Mouse (Mus musculus) urinary bladder, adult 18-20 months (tissue): ENCODE results near the gene Rtraf.

Source experiments
- DNase-seq, 2 experiments: peaks; one replicate each; pipeline ENCODE4 v3.0.0; 2022; ENCODE audit warnings: low spot score in 2 of 2, mixed read lengths in 2 of 2

Rtraf gene

GRCm38 (mm10) chr14:19800485-19800884 lies 23.1 kb downstream of the Rtraf start:
- no peak for DNase-seq

DNA sequence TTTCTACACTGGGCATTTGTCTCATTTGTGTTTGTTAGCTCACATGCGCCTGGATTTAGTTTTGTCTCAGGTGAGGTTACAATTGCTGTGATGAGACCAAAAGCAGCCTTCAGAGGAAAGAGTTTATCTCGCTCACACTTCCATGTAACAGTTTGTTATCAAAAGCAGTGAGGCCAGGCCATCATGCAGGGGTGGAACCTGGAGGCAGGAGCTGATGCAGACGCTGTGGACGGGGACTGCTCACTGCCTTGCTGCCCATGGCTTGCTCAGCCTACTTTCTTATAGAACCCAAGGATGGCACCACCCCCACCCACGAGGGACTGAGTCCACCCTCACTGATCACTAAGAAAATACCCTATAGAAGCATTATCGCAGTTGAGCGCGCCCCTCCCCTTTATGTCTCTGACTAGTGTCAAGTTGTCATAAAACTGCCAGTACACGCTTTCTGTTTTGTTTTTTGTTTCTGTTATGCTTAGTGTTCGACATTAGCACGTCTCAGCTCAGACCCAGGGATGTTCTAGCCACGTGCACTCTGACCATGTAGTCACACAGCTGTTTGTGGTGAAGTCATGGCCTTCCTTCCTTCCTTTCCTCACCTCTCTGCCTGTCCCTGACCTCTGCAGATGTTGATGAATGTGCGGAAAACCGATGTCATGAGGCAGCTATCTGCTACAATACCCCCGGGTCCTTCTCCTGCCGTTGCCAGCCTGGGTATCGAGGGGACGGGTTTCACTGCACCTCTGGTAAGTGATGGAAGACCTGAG lies 26.9 kb downstream of the Rtraf start:
- no peak for DNase-seq

- no peak for DNase-seq
Measured at GRCm38 (mm10) chr14:19794881-19795280, 28.7 kb downstream of the Rtraf start.

- no peak for DNase-seq
Measured at GRCm38 (mm10) chr14:19788443-19788842, 35.2 kb downstream of the Rtraf start.

GRCm38 (mm10) chr14:19785797-19786588 lies 37.6 kb downstream of the Rtraf start:
- no peak for DNase-seq

DNA sequence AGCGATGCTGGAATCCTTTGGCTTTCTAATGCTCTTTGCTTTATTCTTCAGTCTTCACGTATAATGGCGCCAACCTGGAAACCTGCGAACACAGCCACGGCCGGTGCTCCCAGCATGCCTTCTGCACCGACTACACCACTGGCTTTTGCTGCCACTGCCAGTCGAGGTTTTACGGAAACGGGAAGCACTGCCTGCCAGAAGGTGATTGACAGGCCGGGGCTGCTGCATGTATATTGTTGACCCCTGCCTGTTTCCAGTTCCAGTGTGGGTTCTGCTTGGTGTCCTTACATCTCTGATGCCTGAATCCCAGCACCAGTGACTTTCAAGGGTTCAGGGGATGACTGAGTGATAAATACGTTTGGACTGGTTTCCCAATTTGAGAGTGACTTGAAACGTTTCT lies 45.7 kb downstream of the Rtraf start:
- DNase-seq: no peak

DNA sequence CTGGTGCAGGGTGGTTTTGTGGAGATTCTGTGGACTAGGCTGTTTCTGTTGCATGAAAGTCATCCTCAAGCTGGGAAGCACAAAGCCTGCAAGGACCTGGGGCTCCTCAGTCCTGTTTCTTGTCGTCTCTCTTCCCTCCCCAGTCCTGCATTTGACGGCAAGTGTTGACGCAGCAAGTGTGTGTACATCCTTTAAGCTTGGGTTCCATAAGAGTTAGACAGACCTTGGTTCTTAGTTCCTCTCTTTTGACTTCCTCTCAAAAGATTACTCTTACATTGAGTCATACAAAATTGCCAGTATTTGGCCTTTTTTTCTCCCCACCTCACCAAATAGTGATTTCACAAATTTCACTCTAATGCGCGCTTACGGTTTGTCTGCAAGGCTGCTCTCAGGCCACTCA lies 46.3 kb downstream of the Rtraf start:
- no peak for DNase-seq

GRCm38 (mm10) chr14:19776890-19777289 lies 46.7 kb downstream of the Rtraf start:
- DNase-seq: peak; percentile 20 to 54

- no peak for DNase-seq
Measured at GRCm38 (mm10) chr14:19776179-19776578, 47.4 kb downstream of the Rtraf start.

GRCm38 (mm10) chr14:19775491-19775890 lies 48.1 kb downstream of the Rtraf start:
- no peak for DNase-seq

DNA sequence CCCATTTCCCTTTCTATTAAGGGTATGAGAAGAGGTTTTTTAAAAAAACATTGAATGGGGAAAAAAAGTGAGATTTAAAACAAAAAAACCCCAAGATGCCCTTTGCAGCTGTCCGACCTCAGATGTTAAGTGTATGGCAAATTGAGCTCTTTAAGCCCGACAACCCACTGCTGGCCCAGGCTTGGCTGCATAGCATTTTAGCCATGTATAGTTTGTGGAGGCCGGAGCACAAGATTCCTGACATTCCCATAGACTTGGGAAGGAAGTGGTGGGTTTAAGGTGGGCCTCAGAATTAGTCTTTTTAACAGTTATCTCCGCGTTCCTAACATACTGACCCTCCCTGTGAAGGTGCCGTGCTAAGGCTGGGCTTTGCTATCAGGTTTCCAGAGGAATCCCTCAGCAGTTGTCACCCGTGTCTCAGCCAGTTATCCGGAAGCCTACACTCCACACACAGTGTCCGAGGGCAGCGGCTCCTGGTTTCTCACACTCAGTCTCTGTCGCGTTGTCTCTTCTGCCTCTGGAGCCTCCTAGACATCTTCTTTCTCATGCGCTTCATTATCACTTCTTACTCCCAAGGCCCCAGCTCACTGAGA lies 49.5 kb downstream of the Rtraf start:
- no peak for DNase-seq

- DNase-seq: no peak
Measured at GRCm38 (mm10) chr14:19771173-19771572, 52.5 kb downstream of the Rtraf start.

- DNase-seq: no peak
Measured at GRCm38 (mm10) chr14:19769441-19770200, 54.0 kb downstream of the Rtraf start.

DNA sequence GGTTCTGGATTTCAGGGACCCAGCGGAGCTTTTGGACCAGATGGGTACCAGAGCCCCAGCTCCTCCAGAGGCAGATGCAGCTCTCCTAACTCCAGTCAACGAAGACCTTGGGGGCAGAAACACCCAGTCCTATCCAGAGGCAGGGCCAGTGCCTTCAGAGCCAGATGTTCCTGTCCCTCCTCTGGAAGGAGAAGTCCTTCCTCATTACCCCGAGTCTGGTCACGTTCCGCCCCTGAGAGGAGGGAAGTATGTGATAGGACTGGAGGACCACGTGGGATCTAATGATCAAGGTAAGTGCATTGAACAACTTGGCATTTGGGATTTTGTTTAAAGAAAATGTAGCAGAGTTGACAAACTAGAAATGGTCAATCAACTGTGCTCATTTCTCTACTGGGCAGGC lies 55.0 kb downstream of the Rtraf start:
- no peak for DNase-seq

- no peak for DNase-seq
Measured at GRCm38 (mm10) chr14:19766380-19766649, 57.3 kb downstream of the Rtraf start.

DNA sequence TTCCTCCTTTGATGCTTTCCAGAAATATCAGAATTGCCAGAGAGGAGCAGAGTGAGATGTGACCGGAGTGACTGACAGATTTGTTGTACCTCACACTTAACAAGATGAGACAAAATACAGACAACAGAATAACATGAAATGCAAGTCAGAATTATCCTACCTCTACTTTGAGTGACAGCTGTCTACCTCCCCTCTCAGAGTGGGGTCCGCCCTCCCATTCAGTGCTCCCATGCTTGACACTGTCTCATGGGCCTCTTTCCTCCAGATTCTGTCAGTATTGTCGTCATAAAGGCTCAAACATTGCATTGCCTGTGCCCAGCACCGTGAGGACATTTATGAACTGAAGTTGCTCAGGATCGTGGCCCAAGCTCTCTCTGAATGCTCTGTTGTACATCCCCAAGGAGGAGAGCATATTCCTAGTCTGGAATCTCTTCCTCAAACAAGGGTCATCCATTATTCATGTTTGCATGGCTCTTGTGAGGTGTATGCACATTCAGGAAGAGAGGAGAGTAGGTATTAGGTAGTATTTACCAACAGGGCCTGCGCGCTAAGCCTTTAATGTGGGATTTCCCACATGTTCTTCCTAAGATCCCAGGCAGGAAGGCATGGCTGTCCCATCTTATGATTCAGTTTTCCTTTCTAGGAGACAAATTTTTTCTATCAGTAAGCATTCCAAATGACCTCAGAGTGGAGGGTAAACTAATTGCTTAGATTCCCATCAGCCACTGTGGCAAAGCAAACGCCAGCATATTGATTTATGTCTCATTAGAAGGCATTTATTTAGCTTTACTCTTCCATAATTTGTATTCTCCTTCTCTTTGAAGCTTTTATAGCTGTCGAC lies 57.9 kb downstream of the Rtraf start:
- DNase-seq: no peak

DNA sequence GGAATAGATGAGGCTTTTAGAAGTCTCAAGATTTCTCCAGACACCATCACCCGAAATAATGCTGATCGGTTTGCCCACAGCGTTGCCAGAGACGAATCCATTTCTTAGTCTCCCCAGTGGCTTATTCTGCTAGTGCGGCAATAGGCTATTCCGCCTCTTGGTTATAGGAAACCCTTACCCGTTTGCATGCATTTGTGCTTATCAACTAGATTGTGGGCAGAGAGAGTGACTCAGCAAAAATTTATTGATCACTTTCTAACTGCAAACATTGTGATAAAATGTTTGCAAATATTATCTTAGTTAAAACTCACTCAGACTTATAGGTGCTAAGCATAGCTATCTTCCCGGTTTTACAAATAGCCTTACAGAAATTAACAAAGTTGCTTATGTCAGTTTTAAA lies 59.3 kb downstream of the Rtraf start:
- no peak for DNase-seq

GRCm38 (mm10) chr14:19763527-19763926 lies 60.1 kb downstream of the Rtraf start:
- no peak for DNase-seq

- DNase-seq: no peak
Measured at GRCm38 (mm10) chr14:19762014-19762413, 61.6 kb downstream of the Rtraf start.
